Mouse (Mus musculus): ENCODE results near the gene Cd52.

GRCm38 (mm10) chr4:134089029-134089428, 5.9 kb downstream of the Cd52 start:
- TF ChIP-seq CTCF (IDR thresholded peaks at IDR 0.05; ENCODE audit: low read depth) (no peak), EP300 (IDR thresholded peaks at IDR 0.05; ENCODE audit: low read depth) (no peak)
